Mouse (Mus musculus) small intestine, adult 2 months (tissue): ENCODE measurements around the gene Mob3c.

Experiments used
- CTCF ChIP-seq: fragments of 200-500 bp; IDR thresholded peaks from 2 replicates; pipeline ENCODE4 v1.5.1; 2012; ENCODE audit warnings: low read depth, mild to moderate bottlenecking, control low read depth, inconsistent platforms, low read length, moderate library complexity, mixed read lengths; ENCODE audit not compliant: insufficient replicate concordance, insufficient read length; ENCODE audit errors: extremely low read depth
- POLR2A ChIP-seq: fragments of 200-500 bp; IDR thresholded peaks from 2 replicates; pipeline ENCODE4 v1.6.1; 2012; ENCODE audit warnings: low read depth, mild to moderate bottlenecking, control low read depth, inconsistent platforms, low read length, moderate library complexity

- no peak for TF ChIP-seq CTCF
- TF ChIP-seq POLR2A, result no peak
These were observed 42.3 kb upstream of the Mob3c start for GRCm38 (mm10) chr4:115785511-115786034.
